Mouse (Mus musculus): ENCODE data around the gene Gm44790. TPM values are rescaled to one million over a fixed set of nuclear protein-coding genes. Genes with fewer than 3 reads are reported as not detected.
"Not testable (repeated sequence)": the region's sequence is repeated elsewhere in the genome, so short reads cannot be mapped to it uniquely, and the experiment has no call there.

Gm44790 gene
- polyA plus RNA-seq, 1 experiment from 2014 or later, result not detected

GRCm38 (mm10) chr6:86487358-86488148, 61.1 kb downstream of the Gm44790 start:
- peak overlapping the region; percentile 50 for H3K4me2 ChIP-seq (ENCODE audit: low read depth, low read length)
- peak overlapping the region; percentile 19; the same call in 1 of the 2 replicates for H3K4me3 ChIP-seq (ENCODE audit: low read depth, low read length)
- H3K9me3 ChIP-seq (replicated peaks; ENCODE audit: control insufficient read depth, low read length), result no peaks in the 10 kb centered on the region
- ATAC-seq (ENCODE audit: low read depth), result peak; percentile 89
- peak overlapping the region; percentile 93 for H3K27ac ChIP-seq (ENCODE audit: low read length)
- no peaks in the 10 kb centered on the region for H3K36me3 ChIP-seq (ENCODE audit: control insufficient read depth, insufficient read depth)
- H3K4me1 ChIP-seq (ENCODE audit: control insufficient read depth, low read depth, low read length), result peaks cover 12% of the 10 kb centered on the region
- WGBS (ENCODE audit: insufficient replicate concordance), result 6% methylated on average over 24 of the region's 24 CpGs
- no peaks in the 10 kb centered on the region for H3K27me3 ChIP-seq (ENCODE audit: control insufficient read depth, insufficient read depth, low read depth, low read length)
- H3K9ac ChIP-seq (ENCODE audit: low read depth, low read length), result peak overlapping the region; percentile 60

DNA sequence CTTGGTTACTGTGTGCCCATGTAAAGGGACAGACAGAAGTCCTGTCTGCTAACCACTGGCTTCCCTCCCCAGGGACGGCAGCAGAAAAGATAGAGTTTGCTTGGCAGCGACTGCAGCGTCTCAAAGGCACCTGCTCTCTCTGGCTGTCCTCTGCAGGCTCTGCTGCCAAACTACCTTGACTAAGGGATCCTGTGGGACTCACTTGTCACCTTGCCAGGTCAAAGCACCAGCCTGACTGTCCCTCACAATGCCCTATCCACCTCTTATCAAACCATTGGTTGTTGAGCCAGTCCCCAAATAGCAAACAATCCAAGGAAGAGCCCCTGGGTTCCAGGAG, 61.7 kb downstream of the Gm44790 start:
- WGBS (ENCODE audit: insufficient replicate concordance), result 30% methylated on average over 3 of the region's 3 CpGs
- H3K4me1 ChIP-seq (ENCODE audit: control insufficient read depth, low read depth, low read length), result peaks cover 12% of the 10 kb centered on the region
- peak overlapping the region; percentile 50; the same call in 1 of the 2 replicates for H3K4me2 ChIP-seq (ENCODE audit: low read depth, low read length)
- peak overlapping the region; percentile 60; the same call in 1 of the 2 replicates for H3K9ac ChIP-seq (ENCODE audit: low read depth, low read length)
- no peaks in the 10 kb centered on the region for H3K27me3 ChIP-seq (ENCODE audit: control insufficient read depth, insufficient read depth, low read depth, low read length)
- H3K9me3 ChIP-seq (replicated peaks; ENCODE audit: control insufficient read depth, low read length), result no peaks in the 10 kb centered on the region
- H3K27ac ChIP-seq (ENCODE audit: low read length), result peak overlapping the region; percentile 93
- no peaks in the 10 kb centered on the region for H3K36me3 ChIP-seq (ENCODE audit: control insufficient read depth, insufficient read depth)
- H3K4me3 ChIP-seq (ENCODE audit: low read depth, low read length), result no peak overlapping the region
- ATAC-seq (ENCODE audit: low read depth), result no peak

DNA sequence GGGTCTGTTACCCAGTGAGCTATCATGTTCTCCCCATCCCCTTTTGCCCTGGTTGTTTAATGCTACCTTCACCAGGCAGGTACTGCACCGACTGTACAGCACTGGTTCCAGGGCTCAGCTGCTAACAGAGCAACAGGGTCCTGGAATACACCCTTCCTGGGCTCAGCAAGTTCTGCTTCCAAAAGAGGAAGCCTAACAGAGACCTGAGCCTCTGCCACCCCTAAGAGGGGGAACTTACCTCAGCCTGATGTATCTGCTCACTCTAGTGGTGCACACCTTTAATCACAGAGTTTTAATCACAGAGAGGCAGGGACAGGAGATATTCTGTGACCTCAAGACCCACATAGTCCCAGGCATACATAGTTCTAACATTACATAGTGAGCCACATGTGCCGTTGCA, 63.5 kb downstream of the Gm44790 start:
- no peaks in the 10 kb centered on the region for H3K9me3 ChIP-seq (replicated peaks; ENCODE audit: control insufficient read depth, low read length)
- H3K27ac ChIP-seq (ENCODE audit: low read length), result no peak overlapping the region
- no peak for ATAC-seq (ENCODE audit: low read depth)
- H3K9ac ChIP-seq (ENCODE audit: low read depth, low read length), result no peak overlapping the region
- H3K4me2 ChIP-seq (ENCODE audit: low read depth, low read length), result no peak overlapping the region
- 70% methylated on average over 2 of the region's 2 CpGs for WGBS (ENCODE audit: insufficient replicate concordance)
- no peaks in the 10 kb centered on the region for H3K27me3 ChIP-seq (ENCODE audit: control insufficient read depth, insufficient read depth, low read depth, low read length)
- H3K4me1 ChIP-seq (ENCODE audit: control insufficient read depth, low read depth, low read length), result peaks cover 22% of the 10 kb centered on the region
- H3K36me3 ChIP-seq (ENCODE audit: control insufficient read depth, insufficient read depth), result no peaks in the 10 kb centered on the region
- no peak overlapping the region for H3K4me3 ChIP-seq (ENCODE audit: low read depth, low read length)

GRCm38 (mm10) chr6:86490413-86490812, 64.0 kb downstream of the Gm44790 start:
- H3K27ac ChIP-seq (ENCODE audit: low read length); H3K27me3 ChIP-seq (ENCODE audit: control insufficient read depth, insufficient read depth, low read depth, low read length); ATAC-seq (ENCODE audit: low read depth); H3K9me3 ChIP-seq (replicated peaks; ENCODE audit: control insufficient read depth, low read length); H3K4me3 ChIP-seq (ENCODE audit: low read depth, low read length); H3K36me3 ChIP-seq (ENCODE audit: control insufficient read depth, insufficient read depth); H3K4me2 ChIP-seq (ENCODE audit: low read depth, low read length); H3K9ac ChIP-seq (ENCODE audit: low read depth, low read length): not testable (repeated sequence)
- peaks cover 22% of the 10 kb centered on the region for H3K4me1 ChIP-seq (ENCODE audit: control insufficient read depth, low read depth, low read length)
- 84% methylated on average over 8 of the region's 8 CpGs for WGBS (ENCODE audit: insufficient replicate concordance)

DNA sequence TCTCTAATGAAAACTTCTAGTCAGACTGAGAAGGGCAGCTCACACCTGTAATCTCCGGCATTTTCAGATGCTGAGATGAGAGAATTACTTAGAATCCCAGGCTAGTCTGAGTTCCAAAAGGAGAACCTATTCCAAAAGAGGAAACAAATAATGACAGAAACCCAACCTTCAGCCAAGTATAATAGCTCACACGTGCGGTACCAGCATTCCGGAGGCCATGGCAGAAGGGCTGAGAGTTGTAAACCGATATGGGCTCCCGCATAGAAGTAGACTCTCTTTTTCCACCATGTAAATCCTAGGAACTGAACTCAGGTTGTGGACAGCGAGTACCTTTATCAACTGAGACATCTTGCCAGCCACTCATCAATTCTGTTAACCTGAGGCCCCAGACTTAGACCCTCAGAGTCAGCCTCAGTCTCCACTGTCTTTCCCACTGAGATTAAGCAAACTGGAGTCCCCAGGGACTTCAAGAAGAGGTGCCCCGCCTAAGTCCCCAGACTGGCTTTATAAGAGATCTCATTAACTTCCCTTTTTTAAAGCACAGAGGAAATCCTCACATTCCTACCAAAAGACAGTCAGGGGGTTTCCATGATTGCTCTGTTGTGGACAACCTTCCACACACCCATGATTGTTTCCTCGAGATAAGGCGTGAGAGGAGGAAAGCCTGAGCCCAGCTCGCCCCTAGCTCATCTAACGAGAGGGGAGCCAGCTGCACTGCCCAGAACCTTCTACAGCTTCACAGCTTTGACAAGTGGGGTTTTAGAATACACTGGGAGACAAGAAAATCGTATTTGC, 67.2 kb downstream of the Gm44790 start:
- Histone ChIP-seq H3K9me3 (replicated peaks; ENCODE audit: control insufficient read depth, low read length) (no peaks in the 10 kb centered on the region), H3K4me2 (ENCODE audit: low read depth, low read length) (no peak overlapping the region), H3K9ac (ENCODE audit: low read depth, low read length) (no peak overlapping the region), H3K36me3 (ENCODE audit: control insufficient read depth, insufficient read depth) (no peaks in the 10 kb centered on the region), H3K27ac (ENCODE audit: low read length) (peak overlapping the region; percentile 22), H3K4me1 (ENCODE audit: control insufficient read depth, low read depth, low read length) (peaks cover 12% of the 10 kb centered on the region), H3K4me3 (ENCODE audit: low read depth, low read length) (no peak overlapping the region), H3K27me3 (ENCODE audit: control insufficient read depth, insufficient read depth, low read depth, low read length) (no peaks in the 10 kb centered on the region)
- 22% methylated on average over 13 of the region's 13 CpGs for WGBS (ENCODE audit: insufficient replicate concordance)
- no peak for ATAC-seq (ENCODE audit: low read depth)

DNA sequence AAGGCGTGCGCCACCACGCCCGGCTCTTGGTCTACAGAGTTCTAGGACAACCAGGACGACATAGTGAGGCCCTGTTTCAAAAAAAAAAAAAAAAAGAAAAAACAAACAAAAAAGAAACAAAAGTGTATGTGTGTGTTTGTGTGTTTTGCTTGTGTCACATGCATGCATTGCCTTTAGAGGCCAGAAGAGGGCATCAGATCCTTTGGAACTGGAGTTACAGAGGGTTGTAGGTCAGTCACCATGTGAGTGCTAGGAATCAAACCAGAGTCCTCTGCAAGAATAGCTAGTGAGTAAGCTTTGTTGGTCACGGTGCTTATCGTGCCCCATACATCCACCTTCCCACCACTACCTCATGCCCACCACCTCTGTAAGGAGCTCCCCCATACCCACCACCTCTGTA, 68.3 kb downstream of the Gm44790 start:
- Histone ChIP-seq H3K4me3 (ENCODE audit: low read depth, low read length) (no peak overlapping the region), H3K27me3 (ENCODE audit: control insufficient read depth, insufficient read depth, low read depth, low read length) (no peaks in the 10 kb centered on the region), H3K9me3 (replicated peaks; ENCODE audit: control insufficient read depth, low read length) (no peaks in the 10 kb centered on the region), H3K27ac (ENCODE audit: low read length) (no peak overlapping the region), H3K4me2 (ENCODE audit: low read depth, low read length) (no peak overlapping the region), H3K9ac (ENCODE audit: low read depth, low read length) (no peak overlapping the region), H3K4me1 (ENCODE audit: control insufficient read depth, low read depth, low read length) (peaks cover 12% of the 10 kb centered on the region), H3K36me3 (ENCODE audit: control insufficient read depth, insufficient read depth) (no peaks in the 10 kb centered on the region)
- no peak for ATAC-seq (ENCODE audit: low read depth)
- WGBS (ENCODE audit: insufficient replicate concordance), result 80% methylated on average over 7 of the region's 7 CpGs

Other genes with a start within 250 kb of the Gm44790 start
- 2.3 and 2.4 TPM in 2 replicates for gene Tgfa, start 231.4 kb upstream of the Gm44790 start, polyA plus RNA-seq (2015; fragmentation: Nextera tagmentation; extraction: Ambion mirVana)
- gene Fam136a, start 61.0 kb upstream of the Gm44790 start, polyA plus RNA-seq (2015; fragmentation: Nextera tagmentation; extraction: Ambion mirVana), result 58.6 and 60.9 TPM in 2 replicates
- gene Snrpg, start 55.4 kb upstream of the Gm44790 start, polyA plus RNA-seq (2015; fragmentation: Nextera tagmentation; extraction: Ambion mirVana), result 256 and 289 TPM in 2 replicates
- 76.6 and 83.2 TPM in 2 replicates for gene Pcyox1, start 29.5 kb upstream of the Gm44790 start, polyA plus RNA-seq (2015; fragmentation: Nextera tagmentation; extraction: Ambion mirVana)
- 17.5 and 19.5 TPM in 2 replicates for gene Tia1, start 22.4 kb upstream of the Gm44790 start, polyA plus RNA-seq (2015; fragmentation: Nextera tagmentation; extraction: Ambion mirVana)
- 10.6 and 10.8 TPM in 2 replicates for gene C87436, start 11.7 kb downstream of the Gm44790 start, polyA plus RNA-seq (2015; fragmentation: Nextera tagmentation; extraction: Ambion mirVana)
- gene Pcbp1, start 99.7 kb downstream of the Gm44790 start, polyA plus RNA-seq (2015; fragmentation: Nextera tagmentation; extraction: Ambion mirVana), result 82.3 and 84.0 TPM in 2 replicates
- gene Asprv1, start 201.5 kb downstream of the Gm44790 start, polyA plus RNA-seq (2015; fragmentation: Nextera tagmentation; extraction: Ambion mirVana), result 2.3 and 2.9 TPM in 2 replicates
- gene Mxd1, start 242.5 kb downstream of the Gm44790 start, polyA plus RNA-seq (2015; fragmentation: Nextera tagmentation; extraction: Ambion mirVana), result 51.6 and 53.8 TPM in 2 replicates